Comparison of ENCODE assay signal across 8 mouse cellular contexts in genomic region chr3:69126509-69127345, GRCm38 (mm10). TPM values are rescaled to one million over a fixed set of nuclear protein-coding genes. Genes with fewer than 3 reads are reported as not detected.
DNase-seq lines count a peak whose midpoint lies in the region; ATAC-seq lines count a peak whose summit lies in the region.

Gene Kpna4, minus strand, starts transcription at chr3:69127113.

- H3K4me3 ChIP-seq in hindbrain, embryonic 12.5 days = peak within 1 kb of the TSS; percentile 96

- peak within 1 kb of the TSS; percentile 97 for H3K27ac ChIP-seq in hindbrain, embryonic 12.5 days

- H3K9me3 ChIP-seq in hindbrain, embryonic 12.5 days (replicated peaks) = no peaks in the 10 kb centered on the region

- H3K27me3 ChIP-seq in hindbrain, embryonic 12.5 days = no peaks in the 10 kb centered on the region

- WGBS in hindbrain, embryonic 12.5 days = under 1% methylated on average over 98 of the region's 107 CpGs

- peaks cover 11% of the 10 kb centered on the region; the same call in 1 of the 2 replicates for H3K4me1 ChIP-seq in hindbrain, embryonic 12.5 days

- DNase-seq in NIH3T3 (ENCODE audit: low read depth) = peak; percentile 97
- peak; percentile 96 to 97 for DNase-seq in cerebellum, postnatal 10 days
- DNase-seq in frontal cortex, postnatal 10 days (ENCODE audit: low spot score in 2 of 2) = peak; percentile 92 to 95
- DNase-seq in layer of hippocampus, postnatal 14 days (ENCODE audit: low spot score in 2 of 2) = peak; percentile 91 to 94
- DNase-seq in lung, postnatal 14 days = peak; percentile 93
- peak; percentile 84 for DNase-seq in retina, adult 2 months (ENCODE audit: low read depth, low spot score)
- peak; percentile 92 to 96 for DNase-seq in thymus, postnatal 36 days

- peak within 1 kb of the TSS; percentile 69 for H3K4me2 ChIP-seq in hindbrain, embryonic 12.5 days (replicated peaks)

- ATAC-seq in hindbrain, embryonic 12.5 days (ENCODE audit: low FRiP score) = peak; percentile 97

- peak within 1 kb of the TSS; percentile 94 for H3K9ac ChIP-seq in hindbrain, embryonic 12.5 days

- H3K36me3 ChIP-seq in hindbrain, embryonic 12.5 days = no peaks in the 10 kb centered on the region

RNA-seq across cellular contexts. Expression of gene Kpna4, which starts in this region (rescaled TPM):
- 54.1 and 58.4 TPM in 2 replicates for polyA plus RNA-seq in hindbrain, embryonic 12.5 days (2016; fragmentation: Nextera tagmentation; extraction: Ambion mirVana)
- total RNA-seq in layer of hippocampus, postnatal 14 days (2021) = 10 to 100 TPM; 67.6 to 74.6 TPM

Comparison
In these comparisons a context has a peak if more than half of its experiments do, and no peak if none do; other contexts are left out.
1. Peak in every context shown above with its lines: DNase-seq, ATAC-seq, H3K4me3 ChIP-seq and H3K27ac ChIP-seq.